Mouse (Mus musculus) sigmoid colon, adult 10 weeks (tissue): Measurements from ENCODE around the gene Gm13102. TPM values are rescaled to one million over a fixed set of nuclear protein-coding genes. Genes with fewer than 3 reads are reported as not detected.

ENCODE experiments used
- polyA plus RNA-seq: library from polyadenylated mRNA; stranded (reverse); fragments of 350-450 nt; fragmentation: Illumina TruSeq; extraction: RNeasy Lipid Tissue Mini Kit (QIAGEN cat#74804); gene quantifications from one replicate; pipeline ENCODE4 v1.2.3, GENCODE M21; 2014; ENCODE audit warnings: low read depth, low replicate concordance

Gm13102 gene
- not detected for polyA plus RNA-seq

DNA sequence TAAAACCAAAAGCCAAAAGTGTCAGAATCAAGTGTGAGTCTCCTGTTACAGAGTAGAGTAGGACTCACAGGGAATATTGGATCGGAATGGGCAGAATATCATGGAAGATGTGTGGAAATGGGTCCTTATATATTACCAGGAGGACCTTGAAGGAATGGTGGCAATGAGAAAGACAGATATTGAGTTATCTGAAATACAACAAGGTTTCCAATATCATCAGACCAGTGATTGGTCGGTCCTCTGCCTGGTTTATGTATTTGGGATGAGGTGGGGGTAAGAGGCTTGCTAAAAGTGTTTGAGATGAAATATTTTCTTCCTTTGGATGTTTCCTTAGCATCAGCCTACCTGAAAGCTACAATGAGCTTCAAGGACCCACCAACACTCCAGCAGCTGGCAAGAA lies at the start of gene Gm13102:
Gene Gm13102, plus strand, starts transcription at position 301 of the 400 bp plus-strand sequence.

GRCm38 (mm10) chr4:144058826-144059225 lies 47.4 kb upstream of the Gm13102 start, which contains the start of gene Pramel4:
Pramel4 (plus strand) TSS chr4:144059126.

Other genes starting within 250 kb of the Gm13102 start
- gene Pramef6, start 206.1 kb upstream of the Gm13102 start, polyA plus RNA-seq = not detected
- not detected for gene Pramef25, start 155.5 kb upstream of the Gm13102 start, polyA plus RNA-seq
- not detected for gene Gm13101, start 139.5 kb upstream of the Gm13102 start, polyA plus RNA-seq
- gene Pramef17, start 112.1 kb upstream of the Gm13102 start, polyA plus RNA-seq = not detected
- gene Pramel4, start 47.3 kb upstream of the Gm13102 start, polyA plus RNA-seq = not detected
- not detected for gene Oog3, start 56.2 kb downstream of the Gm13102 start, polyA plus RNA-seq
- gene Oog2, start 84.2 kb downstream of the Gm13102 start, polyA plus RNA-seq = not detected
- gene C87977, start 106.8 kb downstream of the Gm13102 start, polyA plus RNA-seq = not detected
- not detected for gene Pramel5, start 174.0 kb downstream of the Gm13102 start, polyA plus RNA-seq
- not detected for gene Gm13128, start 223.8 kb downstream of the Gm13102 start, polyA plus RNA-seq